Mouse (Mus musculus) ES-E14 (cell line): ENCODE measurements around the gene Plxna1. TPM values are rescaled to one million over a fixed set of nuclear protein-coding genes. Genes with fewer than 3 reads are reported as not detected.

Experiments
- DNase-seq: peaks from one replicate; pipeline ENCODE4 v3.0.0-alpha.2; 2013; ENCODE audit warnings: low read depth, low spot score
- H3K27ac ChIP-seq: 2 replicates; pipeline ENCODE4 v1.5.1; 2012; ENCODE audit warnings: low read depth, mild to moderate bottlenecking, low read length, moderate library complexity, mixed read lengths; ENCODE audit not compliant: poor library complexity, insufficient read depth, severe bottlenecking
- H3K36me3 ChIP-seq: 2 replicates; pipeline ENCODE4 v1.6.1; 2012; ENCODE audit warnings: mild to moderate bottlenecking, low read length, moderate library complexity, mixed read lengths; ENCODE audit not compliant: control insufficient read depth, poor library complexity, insufficient read depth, severe bottlenecking
- H3K4me1 ChIP-seq, 2 experiments: fragments of 150-350 bp in 1 of 2; sonication (generic) in 1 of 2; 2 replicates each; pipeline ENCODE4 v1.6.1; 2012; ENCODE audit warnings: low read length in 2 of 2, mild to moderate bottlenecking in 1 of 2, mixed read lengths in 1 of 2; ENCODE audit not compliant: control insufficient read depth in 2 of 2, insufficient read depth in 2 of 2, poor library complexity in 1 of 2
- H3K4me3 ChIP-seq, 2 experiments: fragments of 150-350 bp in 1 of 2; sonication (generic) in 1 of 2; 2 replicates each; pipeline ENCODE4 v1.5.1; 2012; ENCODE audit warnings: low read length in 2 of 2, low read depth in 1 of 2, mild to moderate bottlenecking in 1 of 2, mixed read lengths in 1 of 2; ENCODE audit not compliant: insufficient read depth in 1 of 2, poor library complexity in 1 of 2, severe bottlenecking in 1 of 2
- H3K9ac ChIP-seq: 2 replicates; pipeline ENCODE4 v1.6.1; 2012; ENCODE audit warnings: low read depth, mild to moderate bottlenecking, low read length, mixed read lengths; ENCODE audit not compliant: poor library complexity, insufficient read depth, severe bottlenecking
- H3K9me3 ChIP-seq: fragments of 150-350 bp; sonication (generic); 2 replicates; pipeline ENCODE4 v1.6.1; 2012; ENCODE audit warnings: low read depth, mild to moderate bottlenecking, low read length; ENCODE audit not compliant: control insufficient read depth, insufficient read depth
- CHD2 ChIP-seq: IDR thresholded peaks from 2 replicates; pipeline ENCODE4 v1.6.1; 2014; ENCODE audit warnings: mild to moderate bottlenecking, low read depth, low read length, inconsistent platforms
- HCFC1 ChIP-seq: IDR thresholded peaks from 2 replicates; pipeline ENCODE4 v1.6.1; 2012; ENCODE audit warnings: low read length, inconsistent platforms, borderline replicate concordance; ENCODE audit not compliant: insufficient read depth
- MAFK ChIP-seq: IDR thresholded peaks from 2 replicates; pipeline ENCODE4 v1.6.1; 2014; ENCODE audit warnings: mild to moderate bottlenecking, low read depth, low read length, inconsistent platforms; ENCODE audit not compliant: insufficient read depth
- ZC3H11A ChIP-seq: IDR thresholded peaks from 2 replicates; pipeline ENCODE4 v1.6.1; 2012; ENCODE audit warnings: low read depth, mild to moderate bottlenecking, inconsistent platforms, low read length, borderline replicate concordance
- ZNF384 ChIP-seq: IDR thresholded peaks from 2 replicates; pipeline ENCODE4 v1.6.1; 2012; ENCODE audit warnings: low read depth, low read length, inconsistent platforms
- in situ Hi-C, 2 experiments: fragments of 600-800 bp; cut with MboI; formaldehyde crosslinking; loops; one replicate each; pipeline ENCODE4 v1.15.1; 2025; ENCODE audit warnings: low sequenced_read_pairs in 2 of 2, inconsistent platforms in 1 of 2; ENCODE audit not compliant: unreplicated experiment in 2 of 2
- total RNA-seq: library from RNA; depleted of rRNA; stranded (reverse); fragments of 300-350 nt; gene quantifications from 2 replicates; pipeline ENCODE4 v1.2.3, GENCODE M21; 2012

Plxna1 gene
- total RNA-seq, 1 experiment, result 94.0 TPM

- H3K4me1 ChIP-seq, result peaks cover 0 to under 1% of the 10 kb centered on the region in 2 experiments; a peak in 1 of 4 replicates
- DNase-seq, result no peak
- H3K27ac ChIP-seq, result no peak overlapping the region
- in situ Hi-C loops, result no loop called here
- no peak overlapping the region for H3K4me3 ChIP-seq
- no peak for TF ChIP-seq MAFK
- TF ChIP-seq ZC3H11A, result no peak
- no peak for TF ChIP-seq ZNF384
- no peak for TF ChIP-seq CHD2
- TF ChIP-seq HCFC1, result no peak
- no peak overlapping the region for H3K9ac ChIP-seq
- H3K36me3 ChIP-seq, result no peaks in the 10 kb centered on the region
- H3K9me3 ChIP-seq, result no peaks in the 10 kb centered on the region
Observed at GRCm38 (mm10) chr6:89404964-89405363, 42.5 kb upstream of the Plxna1 start.

GRCm38 (mm10) chr6:89403257-89404225 is 41.1 kb upstream of the Plxna1 start:
- H3K4me1 ChIP-seq, result no peaks in the 10 kb centered on the region
- TF ChIP-seq MAFK, result no peak
- TF ChIP-seq HCFC1, result no peak
- no peak for TF ChIP-seq ZC3H11A
- TF ChIP-seq ZNF384, result no peak
- TF ChIP-seq CHD2, result no peak
- H3K4me3 ChIP-seq, result no peak overlapping the region
- in situ Hi-C loops, result no loop called here
- no peak overlapping the region for H3K27ac ChIP-seq
- H3K9ac ChIP-seq, result no peak overlapping the region
- H3K36me3 ChIP-seq, result no peaks in the 10 kb centered on the region
- DNase-seq, result no peak
- H3K9me3 ChIP-seq, result no peaks in the 10 kb centered on the region

GRCm38 (mm10) chr6:89402406-89402805 is 40.0 kb upstream of the Plxna1 start:
- in situ Hi-C loops, result no loop called here
- TF ChIP-seq ZC3H11A (no peak), ZNF384 (no peak), MAFK (no peak), CHD2 (no peak), HCFC1 (no peak)
- no peak overlapping the region for H3K27ac ChIP-seq
- no peak overlapping the region for H3K4me3 ChIP-seq
- no peaks in the 10 kb centered on the region for H3K4me1 ChIP-seq
- no peaks in the 10 kb centered on the region for H3K36me3 ChIP-seq
- no peak overlapping the region for H3K9ac ChIP-seq
- no peak for DNase-seq
- H3K9me3 ChIP-seq, result no peaks in the 10 kb centered on the region

DNA sequence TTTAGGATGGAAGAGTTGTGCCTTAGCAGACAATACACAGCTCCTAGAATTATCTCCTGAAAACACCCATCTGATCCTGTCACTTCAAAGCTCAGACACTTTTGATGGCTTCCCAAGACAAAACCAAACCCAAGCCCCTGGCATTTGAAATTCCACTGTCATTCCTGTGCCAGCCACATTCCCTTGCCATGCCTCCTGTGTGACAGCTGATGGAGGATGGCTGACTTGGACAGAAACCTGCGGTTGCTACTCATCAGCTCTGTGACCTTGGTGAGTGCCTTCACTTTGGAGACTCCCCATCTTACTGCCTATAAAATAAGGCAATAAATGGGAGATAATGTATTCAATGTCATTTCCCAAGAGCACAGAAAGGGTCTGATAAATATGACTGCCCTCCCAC is 37.1 kb upstream of the Plxna1 start:
- no peaks in the 10 kb centered on the region for H3K4me1 ChIP-seq
- TF ChIP-seq CHD2 (no peak), MAFK (no peak), ZC3H11A (no peak), HCFC1 (no peak), ZNF384 (no peak)
- no peaks in the 10 kb centered on the region for H3K36me3 ChIP-seq
- H3K27ac ChIP-seq, result no peak overlapping the region
- in situ Hi-C loops, result no loop called here
- no peak overlapping the region for H3K9ac ChIP-seq
- no peak for DNase-seq
- H3K9me3 ChIP-seq, result no peaks in the 10 kb centered on the region
- no peak overlapping the region for H3K4me3 ChIP-seq
